Mouse (Mus musculus) urinary bladder, postnatal 25 days (tissue): ENCODE measurements around the gene Ints4.
A peak's percentile ranks its signal among the peaks of the same experiment; 100 is the strongest.

Experiments
- DNase-seq: peaks from one replicate; pipeline ENCODE4 v3.0.0; 2022; ENCODE audit warnings: low spot score

The Ints4 gene

GRCm38 (mm10) chr7:97536571-97536970 lies 55.8 kb downstream of the Ints4 start:
- DNase-seq = no peak

GRCm38 (mm10) chr7:97546462-97546861 lies 65.7 kb downstream of the Ints4 start:
- DNase-seq = no peak

- no peak for DNase-seq
These were observed 68.5 kb downstream of the Ints4 start for GRCm38 (mm10) chr7:97549301-97549700.

GRCm38 (mm10) chr7:97550673-97551072 lies 69.9 kb downstream of the Ints4 start:
- no peak for DNase-seq

- no peak for DNase-seq
These were observed 82.8 kb downstream of the Ints4 start for GRCm38 (mm10) chr7:97563576-97563975.

GRCm38 (mm10) chr7:97569372-97569771 lies 88.6 kb downstream of the Ints4 start:
- no peak for DNase-seq

- no peak for DNase-seq
These were observed 89.6 kb downstream of the Ints4 start for GRCm38 (mm10) chr7:97570389-97570788.

GRCm38 (mm10) chr7:97578361-97579066 lies 97.8 kb downstream of the Ints4 start:
- peak; percentile 17 for DNase-seq

DNA sequence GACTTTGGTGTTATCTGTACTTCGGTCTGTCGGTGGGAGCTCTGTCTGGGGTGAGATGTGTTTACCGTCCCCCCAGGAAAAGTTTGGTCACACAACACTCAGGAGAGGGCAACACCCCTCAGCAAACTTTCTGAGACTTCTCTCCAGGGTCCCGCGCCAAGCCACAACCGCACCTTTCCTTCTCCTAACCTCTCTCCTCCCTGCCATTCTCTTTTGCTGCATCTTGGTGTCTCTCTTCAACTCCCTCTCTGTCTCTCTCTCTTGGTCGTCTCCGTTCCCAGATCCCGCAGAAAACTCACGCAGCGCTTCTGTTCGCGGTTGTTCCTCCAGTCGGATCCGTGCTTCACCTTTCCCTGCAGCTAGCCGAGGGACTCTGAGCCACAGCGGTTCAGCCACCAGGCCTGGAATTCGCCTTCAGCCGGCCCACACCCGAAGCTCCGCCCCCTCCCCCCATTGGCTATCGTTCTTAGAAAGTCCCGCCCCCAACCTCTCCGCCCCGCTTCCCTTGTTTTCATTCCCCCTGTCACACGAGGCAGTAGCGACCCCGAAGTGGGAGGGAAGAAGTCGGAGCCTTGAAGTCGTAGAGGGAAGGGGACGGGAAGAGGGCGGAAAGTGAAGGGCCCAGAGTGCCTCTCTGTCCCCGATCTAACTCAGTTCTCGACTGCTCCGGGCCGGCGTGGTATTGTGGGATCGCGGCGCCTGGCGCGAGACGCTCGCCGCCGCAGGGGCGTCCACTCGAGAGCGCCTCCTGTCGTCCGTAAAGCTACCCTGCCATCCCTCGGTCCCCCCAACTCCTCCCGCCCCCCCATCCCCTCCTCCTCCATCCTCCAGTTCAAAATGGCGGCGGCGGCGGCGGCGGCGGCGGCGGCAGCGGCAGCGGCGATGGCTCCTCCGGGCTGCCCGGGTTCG lies 98.6 kb downstream of the Ints4 start, which contains the start of the genes Aamdc and Rsf1:
Gene Aamdc (minus strand): TSS at position 431 of the 909 bp plus-strand sequence.
Gene Rsf1 (plus strand): TSS at position 823 of the 909 bp plus-strand sequence.
- peak; percentile 87 for DNase-seq

DNA sequence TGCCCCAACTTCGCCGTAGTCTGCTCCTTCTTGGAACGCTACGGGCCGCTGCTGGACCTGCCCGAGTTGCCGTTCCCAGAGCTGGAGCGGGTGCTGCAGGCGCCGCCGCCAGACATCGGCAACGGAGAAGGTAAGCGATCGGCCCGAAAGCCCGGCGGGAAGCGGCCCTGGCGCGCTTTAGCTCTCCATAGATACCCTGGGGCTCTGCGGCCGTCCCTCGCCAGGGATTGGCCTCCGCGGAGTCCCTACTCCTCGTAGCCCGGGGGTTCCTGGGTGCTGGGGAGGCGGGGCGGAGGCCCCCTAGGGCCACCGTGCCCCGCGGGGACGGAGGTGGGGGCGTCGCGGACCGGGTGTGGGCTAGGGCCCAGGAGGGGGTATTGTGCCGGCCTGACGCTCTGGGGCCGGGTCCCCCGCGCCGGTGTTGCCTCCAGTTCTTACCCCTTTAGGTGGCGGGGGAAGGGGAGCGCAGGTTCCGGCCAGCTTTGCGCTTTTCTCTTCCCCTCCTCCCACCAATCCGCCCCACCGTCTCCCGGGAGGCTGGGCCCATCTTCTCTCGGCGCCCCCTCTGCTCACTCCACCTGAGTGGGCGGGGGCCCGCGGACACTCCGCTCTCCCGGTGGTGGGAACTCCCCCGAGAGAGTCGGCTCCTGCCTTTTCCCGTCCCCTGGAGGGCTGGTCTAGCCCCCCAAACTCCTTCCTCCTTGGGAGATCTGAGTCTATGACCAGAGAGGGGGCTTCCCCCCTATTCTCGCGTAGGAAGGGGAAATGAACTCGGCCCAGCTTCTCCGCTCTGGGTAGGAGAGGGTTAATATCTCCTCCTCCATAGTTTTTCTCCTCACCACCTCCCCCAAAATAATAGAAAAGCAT lies 99.5 kb downstream of the Ints4 start:
- peak; percentile 35 for DNase-seq

DNA sequence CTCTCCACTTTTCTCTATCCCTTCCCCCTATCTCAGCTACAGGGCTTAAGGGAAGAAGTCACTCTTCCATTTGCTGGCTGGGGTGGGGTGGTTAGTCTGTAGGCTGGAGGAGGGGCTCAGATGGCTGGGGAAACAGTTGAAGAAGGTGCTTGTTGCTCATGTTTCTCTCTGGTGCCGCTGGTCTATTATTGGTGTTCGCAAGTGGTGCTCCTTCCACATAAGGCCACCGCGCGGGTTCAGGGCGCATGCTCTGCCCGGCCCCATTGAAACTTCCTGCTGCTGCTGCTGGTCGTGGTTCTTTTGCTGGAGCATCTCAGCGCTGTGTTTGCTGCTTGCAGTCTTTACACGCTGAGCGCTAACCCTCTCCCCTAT lies 100.1 kb downstream of the Ints4 start:
- peak; percentile 67 for DNase-seq

DNA sequence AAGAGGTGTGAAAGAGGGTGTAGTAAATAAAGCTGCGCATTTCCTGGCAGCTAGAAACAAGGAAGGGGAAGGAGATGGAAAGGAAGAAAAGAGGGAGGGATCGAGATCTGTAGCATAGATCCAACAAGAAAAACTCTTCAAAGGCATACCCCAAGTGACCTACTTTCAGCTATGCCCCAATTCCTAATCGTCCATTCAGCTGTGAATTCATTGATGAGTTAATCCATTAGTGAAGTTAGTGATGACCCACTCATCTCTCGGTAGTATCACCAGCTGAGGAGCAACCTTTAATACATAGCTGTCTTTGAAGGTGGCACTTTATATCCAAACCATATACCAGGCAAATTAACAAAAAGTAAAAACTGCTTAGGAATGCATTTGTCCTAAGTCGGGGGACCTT lies 107.8 kb downstream of the Ints4 start:
- DNase-seq = no peak

DNA sequence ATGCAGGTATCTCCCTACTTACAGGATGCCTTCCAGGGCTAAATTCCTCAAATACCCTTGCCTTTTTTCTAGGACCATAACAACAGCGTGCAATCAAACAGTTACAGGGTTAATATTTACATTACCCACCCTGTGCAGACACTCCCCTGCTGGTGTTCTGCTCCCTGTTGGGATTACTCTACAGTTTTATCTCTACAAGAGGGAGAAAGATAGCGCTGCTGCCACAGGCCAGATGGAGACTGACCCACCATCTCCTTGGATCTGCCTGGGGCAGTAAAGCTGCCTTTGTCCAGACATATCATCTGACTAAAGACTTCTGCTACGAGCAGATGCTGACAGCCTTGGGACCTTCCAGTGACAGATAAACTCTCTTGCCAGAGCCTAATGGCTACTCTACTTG lies 109.7 kb downstream of the Ints4 start:
- DNase-seq = no peak
